Mouse (Mus musculus): ENCODE measurements at regions not wholly inside any gene's neighbourhood (a gene's known extent, or its start where the extent isn't known, plus 50 kb on each side); places are given as distances from the start of the nearest gene placed in this dataset.

- no peak for DNase-seq
Observed at GRCm38 (mm10) chr1:120911962-120912670, 309.9 kb downstream of the En1 start.

GRCm38 (mm10) chr1:120921540-120921939 is 319.3 kb downstream of the En1 start:
- DNase-seq = peak; percentile 84

GRCm38 (mm10) chr1:120925271-120925670 is 323.1 kb downstream of the En1 start:
- DNase-seq = no peak

- DNase-seq = no peak
Observed at GRCm38 (mm10) chr1:120930141-120930540, 327.9 kb downstream of the En1 start.

- no peak for DNase-seq
Observed at GRCm38 (mm10) chr1:120935321-120935720, 333.1 kb downstream of the En1 start.

- DNase-seq = no peak
Observed at GRCm38 (mm10) chr1:120943711-120944110, 341.5 kb downstream of the En1 start.

GRCm38 (mm10) chr1:120946349-120946748 is 344.1 kb downstream of the En1 start:
- no peak for DNase-seq

- no peak for DNase-seq
Observed at GRCm38 (mm10) chr1:120961235-120961634, 359.0 kb downstream of the En1 start.

- no peak for DNase-seq
Observed at GRCm38 (mm10) chr1:120961984-120962383, 359.8 kb downstream of the En1 start.

- DNase-seq = no peak
Observed at GRCm38 (mm10) chr1:120963477-120964178, 361.4 kb downstream of the En1 start.

- DNase-seq = no peak
Observed at GRCm38 (mm10) chr1:120964179-120964517, 361.9 kb downstream of the En1 start.

- no peak for DNase-seq
Observed at GRCm38 (mm10) chr1:120966132-120966531, 363.9 kb downstream of the En1 start.

- DNase-seq = no peak
Observed at GRCm38 (mm10) chr1:120974661-120975060, 357.7 kb downstream of the Insig2 start.

- DNase-seq = no peak
Observed at GRCm38 (mm10) chr1:121004535-121004934, 327.9 kb downstream of the Insig2 start.

- DNase-seq = no peak
Observed at GRCm38 (mm10) chr1:121005198-121005597, 327.2 kb downstream of the Insig2 start.

- DNase-seq = no peak
Observed at GRCm38 (mm10) chr1:121012126-121012525, 320.3 kb downstream of the Insig2 start.

GRCm38 (mm10) chr1:121013839-121014503 is 318.4 kb downstream of the Insig2 start:
- no peak for DNase-seq

- DNase-seq = no peak
Observed at GRCm38 (mm10) chr1:121029375-121029774, 303.0 kb downstream of the Insig2 start.

GRCm38 (mm10) chr1:121034761-121035393 is 297.5 kb downstream of the Insig2 start:
- no peak for DNase-seq

- no peak for DNase-seq
Observed at GRCm38 (mm10) chr1:121046581-121046980, 285.8 kb downstream of the Insig2 start.

GRCm38 (mm10) chr1:121047406-121047805 is 285.0 kb downstream of the Insig2 start:
- DNase-seq = no peak

- DNase-seq = no peak
Observed at GRCm38 (mm10) chr1:121049684-121050083, 282.7 kb downstream of the Insig2 start.

GRCm38 (mm10) chr1:121050695-121051495 is 281.5 kb downstream of the Insig2 start:
- DNase-seq = no peak

Data from cerebellum, adult 11-12 months (tissue).